Comparison of ENCODE assay signal across 10 mouse cellular contexts in genomic region chr2:102094773-102095172, GRCm38 (mm10).
DNase-seq lines count a peak whose midpoint lies in the region; ATAC-seq and TF ChIP-seq lines count a peak whose summit lies in the region.
"Had no signal": no experiment of that assay in that cellular context is flagged by ENCODE, and none has a peak within 500 bp of the region (broad histone marks: within the 10 kb centered on the region; RNA-seq: fewer than 3 reads in every experiment).

No protein-coding gene starts in this region.

- H3K36me3 ChIP-seq in kidney, adult 2 months (ENCODE audit: control insufficient read depth, insufficient read depth, low read length) = no peaks in the 10 kb centered on the region
- no peaks in the 10 kb centered on the region for H3K36me3 ChIP-seq in neural tube, embryonic 13.5 days
- H3K36me3 ChIP-seq in forebrain, embryonic 14.5 days (ENCODE audit: control insufficient read depth, insufficient read depth, low read length) = no peaks in the 10 kb centered on the region
- no peaks in the 10 kb centered on the region for H3K36me3 ChIP-seq in midbrain, postnatal 0 days (ENCODE audit: insufficient read depth, low read length)

- whole genome bisulfite sequencing in kidney, adult 2 months = 36% methylated on average over 11 of the region's 11 CpGs
- WGBS in neural tube, embryonic 13.5 days = 55% methylated on average over 11 of the region's 11 CpGs
- 16% methylated on average over 11 of the region's 11 CpGs for WGBS in forebrain, embryonic 14.5 days
- 36% methylated on average over 11 of the region's 11 CpGs for WGBS in midbrain, postnatal 0 days

- TF ChIP-seq CTCF in kidney, adult 2 months (conservative IDR thresholded peaks at IDR 0.05; ENCODE audit: insufficient read depth, insufficient read length, low read depth, low read length) = no peak
- TF ChIP-seq CTCF in midbrain, postnatal 0 days (IDR thresholded peaks at IDR 0.05) = no peak; the same call in 1 of the 2 replicates

- no peaks in the 10 kb centered on the region for H3K9me3 ChIP-seq in neural tube, embryonic 13.5 days
- no peaks in the 10 kb centered on the region for H3K9me3 ChIP-seq in forebrain, embryonic 14.5 days (replicated peaks; ENCODE audit: control insufficient read depth, low read length)
- no peaks in the 10 kb centered on the region for H3K9me3 ChIP-seq in midbrain, postnatal 0 days (ENCODE audit: low read length)

- no peak for ATAC-seq in neural tube, embryonic 13.5 days (ENCODE audit: low read depth)
- ATAC-seq in forebrain, embryonic 14.5 days = peak; percentile 38
- no peak for ATAC-seq in midbrain, postnatal 0 days (ENCODE audit: low FRiP score)

- H3K4me2 ChIP-seq in neural tube, embryonic 13.5 days = 0 out of 2 replicates have a peak overlapping the region, but pooled peaks have one; percentile 1
- H3K4me2 ChIP-seq in forebrain, embryonic 14.5 days (ENCODE audit: low read length) = peak overlapping the region; percentile 20; the same call in 1 of the 2 replicates
- no peak overlapping the region for H3K4me2 ChIP-seq in midbrain, postnatal 0 days (ENCODE audit: low read depth, low read length, poor library complexity, severe bottlenecking)

- TF ChIP-seq POLR2A in kidney, adult 2 months (IDR thresholded peaks at IDR 0.05; ENCODE audit: low read depth, low read length) = no peak

- no peak overlapping the region for H3K9ac ChIP-seq in neural tube, embryonic 13.5 days
- H3K9ac ChIP-seq in forebrain, embryonic 14.5 days (ENCODE audit: low read length) = no peak overlapping the region
- H3K9ac ChIP-seq in midbrain, postnatal 0 days (replicated peaks; ENCODE audit: low read length, poor library complexity, severe bottlenecking) = no peak overlapping the region
- H3K9ac ChIP-seq: liver, embryonic 14.5 days had no signal

- peaks cover 4% of the 10 kb centered on the region; the same call in 1 of the 2 replicates for H3K4me1 ChIP-seq in kidney, adult 2 months (ENCODE audit: control insufficient read depth, insufficient read depth, low read length)
- H3K4me1 ChIP-seq in neural tube, embryonic 13.5 days (replicated peaks) = peaks cover 38% of the 10 kb centered on the region
- peaks cover 24% of the 10 kb centered on the region for H3K4me1 ChIP-seq in forebrain, embryonic 14.5 days (ENCODE audit: control insufficient read depth, insufficient read depth, low read length)
- H3K4me1 ChIP-seq in midbrain, postnatal 0 days (ENCODE audit: insufficient read depth, low read length) = peaks cover 14% of the 10 kb centered on the region; the same call in 1 of the 2 replicates

- H3K27me3 ChIP-seq in kidney, adult 2 months (replicated peaks; ENCODE audit: control insufficient read depth, insufficient read depth, low read length) = no peaks in the 10 kb centered on the region
- no peaks in the 10 kb centered on the region for H3K27me3 ChIP-seq in neural tube, embryonic 13.5 days
- H3K27me3 ChIP-seq in forebrain, embryonic 14.5 days (replicated peaks; ENCODE audit: control insufficient read depth, insufficient read depth, low read length) = no peaks in the 10 kb centered on the region
- H3K27me3 ChIP-seq in midbrain, postnatal 0 days (ENCODE audit: insufficient read depth, low read length) = no peaks in the 10 kb centered on the region

- H3K27ac ChIP-seq in kidney, adult 2 months (ENCODE audit: insufficient read depth, low read depth, low read length) = no peak overlapping the region
- peak overlapping the region; percentile 67 for H3K27ac ChIP-seq in neural tube, embryonic 13.5 days (replicated peaks)
- peak overlapping the region; percentile 60 for H3K27ac ChIP-seq in forebrain, embryonic 14.5 days (ENCODE audit: low read depth, low read length)
- no peak overlapping the region for H3K27ac ChIP-seq in midbrain, postnatal 0 days (ENCODE audit: low read depth, low read length)
- H3K27ac ChIP-seq: heart, adult 2 months; liver, embryonic 14.5 days had no signal

- DNase-seq in kidney, adult 2 months = peak; percentile 45
- DNase-seq in kidney, postnatal 10 days = no peak
- no peak for DNase-seq in neural tube, embryonic 10.5 days (ENCODE audit: extremely low spot score, low spot score)
- DNase-seq in forebrain, embryonic 14.5 days (ENCODE audit: low spot score) = peak; percentile 79
- DNase-seq in midbrain, postnatal 0 days (ENCODE audit: low spot score) = peak; percentile 42
- DNase-seq in thymus, adult 18-20 months = no peak
- DNase-seq in gastrocnemius, postnatal 10 days = no peak
- DNase-seq: heart, adult 2 months had no signal

- no peak overlapping the region for H3K4me3 ChIP-seq in kidney, adult 2 months (ENCODE audit: insufficient read depth, low read depth, low read length)
- no peak overlapping the region for H3K4me3 ChIP-seq in neural tube, embryonic 13.5 days
- no peak overlapping the region for H3K4me3 ChIP-seq in forebrain, embryonic 14.5 days (ENCODE audit: low read depth, low read length)
- no peak overlapping the region for H3K4me3 ChIP-seq in midbrain, postnatal 0 days (ENCODE audit: low read depth, low read length)
- H3K4me3 ChIP-seq: heart, adult 2 months had no signal

Comparison
In these comparisons a context has a peak if more than half of its experiments do, and no peak if none do; other contexts are left out.
1. DNase-seq: peak in kidney, adult 2 months (single experiment), forebrain, embryonic 14.5 days (single experiment) and midbrain, postnatal 0 days (single experiment); none in kidney, postnatal 10 days (single experiment), neural tube, embryonic 10.5 days (single experiment), thymus, adult 18-20 months (0 of 2) and gastrocnemius, postnatal 10 days (single experiment).
2. H3K27ac ChIP-seq: peak in neural tube, embryonic 13.5 days (single experiment) and forebrain, embryonic 14.5 days (single experiment); none in kidney, adult 2 months (single experiment) and midbrain, postnatal 0 days (single experiment).